Mouse (Mus musculus): ENCODE measurements around the gene Tmem119. TPM values are rescaled to one million over a fixed set of nuclear protein-coding genes. Genes with fewer than 3 reads are reported as not detected.

Tmem119 gene
- polyA plus RNA-seq, 1 experiment: not detected

- Histone ChIP-seq H3K27ac (ENCODE audit: insufficient read depth, low read depth, low read length) (no peak overlapping the region), H3K4me3 (ENCODE audit: insufficient read depth, low read depth, low read length) (no peak overlapping the region), H3K4me1 (ENCODE audit: control insufficient read depth, insufficient read depth, low read length) (no peaks in the 10 kb centered on the region)
- TF ChIP-seq CTCF (IDR thresholded peaks at IDR 0.05; ENCODE audit: insufficient read depth, low read depth, low read length): no peak
- no peak for TF ChIP-seq POLR2A (IDR thresholded peaks at IDR 0.05; ENCODE audit: insufficient read depth, low read depth, low read length)
- 62% methylated on average over 4 of the region's 4 CpGs for WGBS
Observed at GRCm38 (mm10) chr5:113827991-113828411, 27.7 kb upstream of the Tmem119 start.

- WGBS: 86% methylated on average over 4 of the region's 4 CpGs
- H3K4me3 ChIP-seq (ENCODE audit: insufficient read depth, low read depth, low read length): no peak overlapping the region
- H3K27ac ChIP-seq (ENCODE audit: insufficient read depth, low read depth, low read length): no peak overlapping the region
- TF ChIP-seq CTCF (IDR thresholded peaks at IDR 0.05; ENCODE audit: insufficient read depth, low read depth, low read length) (no peak), POLR2A (IDR thresholded peaks at IDR 0.05; ENCODE audit: insufficient read depth, low read depth, low read length) (no peak)
- H3K4me1 ChIP-seq (ENCODE audit: control insufficient read depth, insufficient read depth, low read length): no peaks in the 10 kb centered on the region
Observed at GRCm38 (mm10) chr5:113826619-113827018, 26.3 kb upstream of the Tmem119 start.

GRCm38 (mm10) chr5:113825558-113825957 is 25.2 kb upstream of the Tmem119 start:
- Histone ChIP-seq H3K4me1 (ENCODE audit: control insufficient read depth, insufficient read depth, low read length) (no peaks in the 10 kb centered on the region), H3K4me3 (ENCODE audit: insufficient read depth, low read depth, low read length) (no peak overlapping the region), H3K27ac (ENCODE audit: insufficient read depth, low read depth, low read length) (no peak overlapping the region)
- 85% methylated on average over 7 of the region's 7 CpGs for WGBS
- TF ChIP-seq CTCF (IDR thresholded peaks at IDR 0.05; ENCODE audit: insufficient read depth, low read depth, low read length): no peak
- TF ChIP-seq POLR2A (IDR thresholded peaks at IDR 0.05; ENCODE audit: insufficient read depth, low read depth, low read length): no peak

DNA sequence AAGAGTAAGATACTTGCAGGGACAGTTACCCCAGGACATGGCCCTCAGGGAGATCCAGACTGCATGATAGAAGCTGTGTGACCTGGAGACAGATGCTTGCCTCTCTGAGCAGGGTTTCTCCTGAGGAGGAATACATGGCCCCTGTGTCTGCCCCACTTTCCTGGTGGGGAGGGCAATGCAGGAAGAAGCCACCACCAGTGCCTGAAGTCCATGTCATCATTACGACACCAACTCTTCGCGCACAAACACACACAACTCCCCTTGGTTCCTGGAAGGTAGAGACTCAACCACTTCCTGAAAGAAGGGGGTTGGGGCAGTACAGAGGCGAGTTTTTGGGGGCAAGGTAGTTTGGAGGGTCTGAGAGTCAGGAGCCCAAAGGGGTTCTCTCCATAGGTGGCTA is 23.9 kb upstream of the Tmem119 start:
- Histone ChIP-seq H3K4me3 (ENCODE audit: insufficient read depth, low read depth, low read length) (no peak overlapping the region), H3K27ac (ENCODE audit: insufficient read depth, low read depth, low read length) (no peak overlapping the region), H3K4me1 (ENCODE audit: control insufficient read depth, insufficient read depth, low read length) (no peaks in the 10 kb centered on the region)
- 90% methylated on average over 4 of the region's 4 CpGs for WGBS
- no peak for TF ChIP-seq POLR2A (IDR thresholded peaks at IDR 0.05; ENCODE audit: insufficient read depth, low read depth, low read length)
- no peak for TF ChIP-seq CTCF (IDR thresholded peaks at IDR 0.05; ENCODE audit: insufficient read depth, low read depth, low read length)

GRCm38 (mm10) chr5:113818572-113818971 is 18.3 kb upstream of the Tmem119 start:
- TF ChIP-seq POLR2A (IDR thresholded peaks at IDR 0.05; ENCODE audit: insufficient read depth, low read depth, low read length): no peak
- H3K4me3 ChIP-seq (ENCODE audit: insufficient read depth, low read depth, low read length): no peak overlapping the region
- 70% methylated on average over 14 of the region's 14 CpGs for WGBS
- H3K4me1 ChIP-seq (ENCODE audit: control insufficient read depth, insufficient read depth, low read length): peaks cover 12% of the 10 kb centered on the region
- no peak overlapping the region for H3K27ac ChIP-seq (ENCODE audit: insufficient read depth, low read depth, low read length)

- 13% methylated on average over 15 of the region's 15 CpGs for WGBS
- TF ChIP-seq CTCF (IDR thresholded peaks at IDR 0.05; ENCODE audit: insufficient read depth, low read depth, low read length) (peak; percentile 92), POLR2A (IDR thresholded peaks at IDR 0.05; ENCODE audit: insufficient read depth, low read depth, low read length) (no peak)
- Histone ChIP-seq H3K27ac (ENCODE audit: insufficient read depth, low read depth, low read length) (no peak overlapping the region), H3K4me3 (ENCODE audit: insufficient read depth, low read depth, low read length) (no peak overlapping the region), H3K4me1 (ENCODE audit: control insufficient read depth, insufficient read depth, low read length) (peaks cover 12% of the 10 kb centered on the region)
Observed at GRCm38 (mm10) chr5:113815638-113816152, 15.4 kb upstream of the Tmem119 start.

- no peak for TF ChIP-seq POLR2A (IDR thresholded peaks at IDR 0.05; ENCODE audit: insufficient read depth, low read depth, low read length)
- no peak for TF ChIP-seq CTCF (IDR thresholded peaks at IDR 0.05; ENCODE audit: insufficient read depth, low read depth, low read length)
- WGBS: 53% methylated on average over 11 of the region's 11 CpGs
- Histone ChIP-seq H3K4me3 (ENCODE audit: insufficient read depth, low read depth, low read length) (no peak overlapping the region), H3K4me1 (ENCODE audit: control insufficient read depth, insufficient read depth, low read length) (peaks cover 12% of the 10 kb centered on the region), H3K27ac (ENCODE audit: insufficient read depth, low read depth, low read length) (no peak overlapping the region)
Observed at GRCm38 (mm10) chr5:113815041-113815389, 14.7 kb upstream of the Tmem119 start.

GRCm38 (mm10) chr5:113814111-113815040 is 14.1 kb upstream of the Tmem119 start:
- H3K27ac ChIP-seq (ENCODE audit: insufficient read depth, low read depth, low read length): no peak overlapping the region
- TF ChIP-seq POLR2A (IDR thresholded peaks at IDR 0.05; ENCODE audit: insufficient read depth, low read depth, low read length) (no peak), CTCF (IDR thresholded peaks at IDR 0.05; ENCODE audit: insufficient read depth, low read depth, low read length) (no peak)

GRCm38 (mm10) chr5:113813608-113814007 is 13.3 kb upstream of the Tmem119 start:
- TF ChIP-seq POLR2A (IDR thresholded peaks at IDR 0.05; ENCODE audit: insufficient read depth, low read depth, low read length) (no peak), CTCF (IDR thresholded peaks at IDR 0.05; ENCODE audit: insufficient read depth, low read depth, low read length) (no peak)
- H3K27ac ChIP-seq (ENCODE audit: insufficient read depth, low read depth, low read length): no peak overlapping the region
- H3K4me1 ChIP-seq (ENCODE audit: control insufficient read depth, insufficient read depth, low read length): peaks cover 12% of the 10 kb centered on the region
- H3K4me3 ChIP-seq (ENCODE audit: insufficient read depth, low read depth, low read length): no peak overlapping the region
- WGBS: 24% methylated on average over 9 of the region's 9 CpGs

More at GRCm38 (mm10) chr5:113814111-113815040, 14.1 kb upstream of the Tmem119 start:
- Histone ChIP-seq H3K4me3 (ENCODE audit: insufficient read depth, low read depth, low read length) (no peak overlapping the region), H3K4me1 (ENCODE audit: control insufficient read depth, insufficient read depth, low read length) (peaks cover 12% of the 10 kb centered on the region)
- 37% methylated on average over 27 of the region's 27 CpGs for WGBS
